Mouse (Mus musculus) limb, embryonic 12.5 days (tissue): ENCODE data around the gene Ssbp1. TPM values are rescaled to one million over a fixed set of nuclear protein-coding genes. Genes with fewer than 3 reads are reported as not detected.

Source experiments
- ATAC-seq: fragments of 200-750 bp; cut with Nextera tagmentation; 2 replicates; pipeline ENCODE4 v1.8.0; 2017; ENCODE audit warnings: low read depth, moderate TSS enrichment; ENCODE audit not compliant: insufficient number of reproducible peaks, insufficient read depth, low FRiP score, low TSS enrichment
- H3K27ac ChIP-seq: fragments of 300-500 bp; sonication (generic); 2 replicates; pipeline ENCODE4 v1.5.1; 2016; ENCODE audit warnings: mild to moderate bottlenecking, moderate library complexity
- H3K27me3 ChIP-seq: fragments of 300-500 bp; sonication (generic); 2 replicates; pipeline ENCODE4 v1.6.1; 2016; ENCODE audit warnings: mild to moderate bottlenecking, moderate library complexity
- H3K36me3 ChIP-seq: fragments of 300-500 bp; sonication (generic); 2 replicates; pipeline ENCODE4 v1.6.1; 2016; ENCODE audit warnings: mild to moderate bottlenecking, moderate library complexity
- H3K4me1 ChIP-seq: fragments of 300-500 bp; sonication (generic); replicated peaks from 2 replicates; pipeline ENCODE4 v1.6.1; 2016
- H3K4me2 ChIP-seq: fragments of 300-500 bp; sonication (generic); 2 replicates; pipeline ENCODE4 v1.6.1; 2016; ENCODE audit warnings: mild to moderate bottlenecking, moderate library complexity
- H3K4me3 ChIP-seq: fragments of 300-500 bp; sonication (generic); replicated peaks from 2 replicates; pipeline ENCODE4 v1.5.1; 2016; ENCODE audit warnings: mild to moderate bottlenecking
- H3K9ac ChIP-seq: fragments of 300-500 bp; sonication (generic); replicated peaks from 2 replicates; pipeline ENCODE4 v1.6.1; 2016; ENCODE audit warnings: mild to moderate bottlenecking, moderate library complexity
- H3K9me3 ChIP-seq: fragments of 300-500 bp; sonication (generic); 2 replicates; pipeline ENCODE4 v1.6.1; 2016; ENCODE audit warnings: mild to moderate bottlenecking, moderate library complexity
- WGBS: fragments of 180-500 bp; shearing (Covaris S2); methylation state at CpG from one replicate; pipeline ENCODE4 v1.1.7; 2016; 5-methylcytosine and 5-hydroxymethylcytosine counted together
- polyA plus RNA-seq: library from polyadenylated mRNA; unstranded; fragments of >200 nt; fragmentation: Nextera tagmentation; extraction: Ambion mirVana; gene quantifications from 2 replicates; pipeline ENCODE4 v1.2.1, GENCODE M21; 2016

The Ssbp1 gene
- 197 and 204 TPM in 2 replicates for polyA plus RNA-seq

DNA sequence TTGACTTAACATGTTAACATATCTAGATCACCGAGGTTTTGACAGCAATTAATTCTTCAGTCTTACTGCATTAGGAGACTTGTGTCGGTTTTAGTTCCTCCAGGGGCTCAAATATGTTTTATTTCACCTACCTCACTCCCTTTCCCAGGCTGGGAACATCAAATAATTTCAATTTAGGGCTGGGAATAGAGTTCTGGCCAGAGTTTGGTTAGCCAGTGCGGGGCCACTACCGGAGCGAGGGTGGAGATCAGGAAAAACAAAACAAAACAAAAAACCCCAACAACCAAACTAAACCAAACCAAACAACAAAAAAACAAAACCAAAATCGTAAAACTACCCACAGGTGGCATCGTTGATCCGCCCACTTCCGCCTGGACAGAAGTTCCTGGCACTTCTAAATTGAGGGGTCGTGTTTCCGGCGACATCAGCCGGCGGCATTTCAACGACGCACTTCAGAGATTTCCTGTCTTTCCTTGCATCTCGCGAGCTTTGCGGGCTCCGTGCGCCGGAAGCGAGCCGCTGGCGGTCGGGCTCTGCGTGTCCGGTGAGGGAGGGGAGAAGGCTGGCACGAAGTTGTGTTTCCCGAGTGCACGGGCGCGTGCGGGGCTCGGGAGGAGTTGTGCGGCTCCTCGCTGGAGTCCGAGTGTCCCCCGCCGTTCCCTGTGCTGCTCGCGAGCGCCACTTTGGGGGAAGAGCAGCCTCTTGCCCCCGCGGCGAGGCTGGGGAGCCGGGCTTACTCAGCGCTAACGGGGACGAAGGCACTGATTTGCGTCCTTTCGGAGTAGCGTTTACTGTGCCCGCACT lies at the start of gene Ssbp1:
Gene Ssbp1, plus strand, starts transcription at position 437 of the 804 bp plus-strand sequence.
- no peaks in the 10 kb centered on the region; the same call in 1 of the 2 replicates for H3K4me1 ChIP-seq
- H3K27me3 ChIP-seq = no peaks in the 10 kb centered on the region
- 1% methylated on average over 54 of the region's 54 CpGs for WGBS
- peak within 1 kb of the TSS; percentile 70 for H3K4me3 ChIP-seq
- H3K4me2 ChIP-seq = peak within 1 kb of the TSS; percentile 70
- peak; percentile 97 for ATAC-seq
- no peaks in the 10 kb centered on the region for H3K9me3 ChIP-seq
- H3K36me3 ChIP-seq = peaks cover 29% of the 10 kb centered on the region
- H3K27ac ChIP-seq = peak within 1 kb of the TSS; percentile 98
- H3K9ac ChIP-seq = peak within 1 kb of the TSS; percentile 97

- 82% methylated on average over 1 of the region's 1 CpGs for WGBS
- no peak overlapping the region for H3K9ac ChIP-seq
- no peak for ATAC-seq
These were observed 48.1 kb upstream of the Ssbp1 start for GRCm38 (mm10) chr6:40423013-40423412.

GRCm38 (mm10) chr6:40423774-40424173 lies 47.4 kb upstream of the Ssbp1 start:
- Histone ChIP-seq H3K4me2 (no peak overlapping the region), H3K9me3 (no peaks in the 10 kb centered on the region), H3K4me1 (no peaks in the 10 kb centered on the region), H3K9ac (no peak overlapping the region), H3K27ac (no peak overlapping the region), H3K27me3 (no peaks in the 10 kb centered on the region), H3K36me3 (peaks cover 7% of the 10 kb centered on the region), H3K4me3 (no peak overlapping the region)
- ATAC-seq = no peak
- 65% methylated on average over 1 of the region's 1 CpGs for WGBS

More at GRCm38 (mm10) chr6:40423013-40423412, 48.1 kb upstream of the Ssbp1 start:
- H3K4me2 ChIP-seq = no peak overlapping the region
- no peak overlapping the region for H3K4me3 ChIP-seq
- H3K4me1 ChIP-seq = no peaks in the 10 kb centered on the region
- no peak overlapping the region for H3K27ac ChIP-seq
- no peaks in the 10 kb centered on the region for H3K9me3 ChIP-seq
- no peaks in the 10 kb centered on the region for H3K27me3 ChIP-seq
- H3K36me3 ChIP-seq = peaks cover 13% of the 10 kb centered on the region

- Histone ChIP-seq H3K4me1 (no peaks in the 10 kb centered on the region), H3K27me3 (no peaks in the 10 kb centered on the region), H3K9ac (no peak overlapping the region), H3K4me2 (no peak overlapping the region), H3K9me3 (no peaks in the 10 kb centered on the region), H3K36me3 (peaks cover 2% of the 10 kb centered on the region), H3K27ac (no peak overlapping the region), H3K4me3 (no peak overlapping the region)
- ATAC-seq = no peak
- WGBS = 83% methylated on average over 7 of the region's 7 CpGs
These were observed 43.7 kb upstream of the Ssbp1 start for GRCm38 (mm10) chr6:40427441-40427840.

- no peaks in the 10 kb centered on the region for H3K27me3 ChIP-seq
- no peak overlapping the region for H3K9ac ChIP-seq
- no peak overlapping the region for H3K4me3 ChIP-seq
- ATAC-seq = no peak
- 78% methylated on average over 3 of the region's 3 CpGs for WGBS
- H3K4me1 ChIP-seq = peaks cover under 1% of the 10 kb centered on the region; the same call in 1 of the 2 replicates
- H3K36me3 ChIP-seq = no peaks in the 10 kb centered on the region
- no peak overlapping the region for H3K27ac ChIP-seq
- H3K4me2 ChIP-seq = no peak overlapping the region
- H3K9me3 ChIP-seq = no peaks in the 10 kb centered on the region
These were observed 42.5 kb upstream of the Ssbp1 start for GRCm38 (mm10) chr6:40428696-40429095.

DNA sequence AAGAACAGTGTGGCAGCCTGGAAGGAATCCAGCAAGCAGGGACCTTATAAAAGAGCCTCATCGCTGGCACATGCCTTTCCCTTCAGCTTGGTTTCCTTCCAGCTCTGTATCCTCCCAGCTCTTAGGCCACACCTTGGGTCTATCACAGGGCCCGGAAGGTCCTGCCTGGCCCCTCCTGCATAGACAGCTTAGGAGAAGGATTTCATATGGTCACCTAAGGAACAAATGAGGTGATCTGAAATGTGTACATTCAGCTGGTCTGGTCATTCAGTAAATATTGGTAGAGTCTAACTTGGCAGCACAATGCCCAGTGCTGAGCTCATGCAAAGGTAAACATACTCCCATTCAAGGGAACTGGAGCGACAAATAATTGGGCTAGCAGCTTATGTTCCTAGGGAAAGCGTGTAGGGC lies 41.6 kb upstream of the Ssbp1 start:
- 94% methylated on average over 4 of the region's 4 CpGs for WGBS
- H3K9me3 ChIP-seq = no peaks in the 10 kb centered on the region
- peaks cover 8% of the 10 kb centered on the region for H3K4me1 ChIP-seq
- no peak overlapping the region for H3K9ac ChIP-seq
- no peaks in the 10 kb centered on the region for H3K27me3 ChIP-seq
- H3K4me3 ChIP-seq = no peak overlapping the region
- H3K4me2 ChIP-seq = no peak overlapping the region
- no peak overlapping the region for H3K27ac ChIP-seq
- H3K36me3 ChIP-seq = no peaks in the 10 kb centered on the region
- ATAC-seq = no peak

DNA sequence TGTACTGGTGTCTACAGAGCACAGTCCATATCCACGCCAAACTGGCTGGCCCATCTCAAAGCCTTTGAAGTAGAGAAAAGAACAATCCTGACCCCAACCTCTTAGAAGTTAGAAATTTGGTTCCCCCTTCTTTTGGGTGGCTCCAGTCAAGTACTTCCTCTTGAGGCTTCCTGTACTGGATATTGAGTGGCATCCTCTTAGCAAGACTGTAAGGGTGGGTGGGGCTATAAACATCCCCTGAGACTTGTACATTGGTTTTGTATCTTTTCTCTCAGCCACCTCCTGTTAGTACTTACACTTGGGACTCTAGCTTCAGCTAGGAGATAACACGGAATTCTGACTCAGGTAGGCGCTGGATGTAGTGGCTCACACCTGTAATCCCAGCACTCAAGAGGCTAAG lies 40.9 kb upstream of the Ssbp1 start:
- Histone ChIP-seq H3K4me1 (peaks cover 12% of the 10 kb centered on the region), H3K4me2 (no peak overlapping the region), H3K4me3 (no peak overlapping the region), H3K9me3 (no peaks in the 10 kb centered on the region), H3K27ac (no peak overlapping the region), H3K27me3 (no peaks in the 10 kb centered on the region), H3K36me3 (no peaks in the 10 kb centered on the region), H3K9ac (no peak overlapping the region)
- 87% methylated on average over 3 of the region's 3 CpGs for WGBS
- no peak for ATAC-seq

- H3K4me2 ChIP-seq = no peak overlapping the region
- H3K9me3 ChIP-seq = no peaks in the 10 kb centered on the region
- peaks cover 12% of the 10 kb centered on the region for H3K4me1 ChIP-seq
- H3K27ac ChIP-seq = no peak overlapping the region
- no peaks in the 10 kb centered on the region for H3K36me3 ChIP-seq
- H3K4me3 ChIP-seq = no peak overlapping the region
- ATAC-seq = no peak
- H3K9ac ChIP-seq = no peak overlapping the region
- 79% methylated on average over 3 of the region's 3 CpGs for WGBS
- no peaks in the 10 kb centered on the region for H3K27me3 ChIP-seq
These were observed 40.3 kb upstream of the Ssbp1 start for GRCm38 (mm10) chr6:40430878-40431277.

GRCm38 (mm10) chr6:40431356-40431755 lies 39.8 kb upstream of the Ssbp1 start:
- 68% methylated on average over 4 of the region's 4 CpGs for WGBS
- no peak for ATAC-seq

GRCm38 (mm10) chr6:40431812-40432211 lies 39.3 kb upstream of the Ssbp1 start:
- no peaks in the 10 kb centered on the region for H3K9me3 ChIP-seq
- no peak overlapping the region for H3K9ac ChIP-seq
- peaks cover 17% of the 10 kb centered on the region for H3K4me1 ChIP-seq
- no peak overlapping the region for H3K4me2 ChIP-seq
- no peaks in the 10 kb centered on the region for H3K36me3 ChIP-seq
- H3K4me3 ChIP-seq = no peak overlapping the region
- H3K27ac ChIP-seq = no peak overlapping the region
- ATAC-seq = no peak
- no peaks in the 10 kb centered on the region for H3K27me3 ChIP-seq

More at GRCm38 (mm10) chr6:40431356-40431755, 39.8 kb upstream of the Ssbp1 start:
- Histone ChIP-seq H3K27ac (no peak overlapping the region), H3K27me3 (no peaks in the 10 kb centered on the region), H3K36me3 (no peaks in the 10 kb centered on the region), H3K9me3 (no peaks in the 10 kb centered on the region), H3K9ac (no peak overlapping the region), H3K4me2 (no peak overlapping the region), H3K4me1 (peaks cover 15% of the 10 kb centered on the region), H3K4me3 (no peak overlapping the region)

- WGBS = 88% methylated on average over 17 of the region's 17 CpGs
- no peak for ATAC-seq
These were observed 38.5 kb upstream of the Ssbp1 start for GRCm38 (mm10) chr6:40432346-40433275.

More at GRCm38 (mm10) chr6:40432346-40433275, 38.5 kb upstream of the Ssbp1 start:
- no peak overlapping the region for H3K27ac ChIP-seq
- no peak overlapping the region for H3K4me3 ChIP-seq
- H3K4me1 ChIP-seq = peaks cover 17% of the 10 kb centered on the region
- no peaks in the 10 kb centered on the region for H3K9me3 ChIP-seq
- H3K36me3 ChIP-seq = no peaks in the 10 kb centered on the region
- H3K9ac ChIP-seq = no peak overlapping the region
- H3K4me2 ChIP-seq = no peak overlapping the region
- no peaks in the 10 kb centered on the region; the same call in 1 of the 2 replicates for H3K27me3 ChIP-seq
